Mouse (Mus musculus) MEL (cell line): ENCODE measurements at regions not wholly inside any gene's neighbourhood (a gene's known extent, or its start where the extent isn't known, plus 50 kb on each side); places are given as distances from the start of the nearest gene placed in this dataset.

ENCODE experiments used
- DNase-seq: peaks from one replicate; pipeline ENCODE4 v3.0.0; 2011; ENCODE audit warnings: low read depth, low spot score
- H3K27ac ChIP-seq: 2 replicates; pipeline ENCODE4 v1.5.1; 2012; ENCODE audit warnings: low read depth, mild to moderate bottlenecking, control low read depth, low read length, moderate library complexity; ENCODE audit not compliant: control insufficient read depth
- H3K27me3 ChIP-seq, 2 experiments: fragments of 150-350 bp in 1 of 2; sonication (generic) in 1 of 2; 2 replicates each; pipeline ENCODE4 v1.6.1; 2012; ENCODE audit warnings: low read length in 2 of 2, mild to moderate bottlenecking in 2 of 2, improper control_type of control experiment in 1 of 2, moderate library complexity in 1 of 2; ENCODE audit not compliant: insufficient read depth in 2 of 2, control insufficient read depth in 1 of 2
- H3K36me3 ChIP-seq, 2 experiments: 2 replicates each; pipeline ENCODE4 v1.6.1; 2012 to 2014; ENCODE audit warnings: low read length in 2 of 2, improper control_type of control experiment in 1 of 2, inconsistent platforms in 1 of 2, mild to moderate bottlenecking in 1 of 2; ENCODE audit not compliant: insufficient read depth in 2 of 2, control insufficient read depth in 1 of 2
- H3K4me1 ChIP-seq, 2 experiments: fragments of 150-350 bp in 1 of 2; sonication (generic) in 1 of 2; 2 replicates each; pipeline ENCODE4 v1.6.1; 2012; ENCODE audit warnings: low read length in 2 of 2, improper control_type of control experiment in 1 of 2, mild to moderate bottlenecking in 1 of 2; ENCODE audit not compliant: insufficient read depth in 2 of 2, control insufficient read depth in 1 of 2
- H3K4me3 ChIP-seq, 2 experiments: fragments of 150-350 bp in 1 of 2; sonication (generic) in 1 of 2; 2 replicates each; pipeline ENCODE4 v1.5.1; 2012; ENCODE audit warnings: low read depth in 2 of 2, low read length in 2 of 2, mild to moderate bottlenecking in 2 of 2, moderate library complexity in 2 of 2, control low read depth in 1 of 2, improper control_type of control experiment in 1 of 2; ENCODE audit not compliant: control insufficient read depth in 1 of 2, insufficient read depth in 1 of 2
- H3K79me2 ChIP-seq: 2 replicates; pipeline ENCODE4 v1.6.1; 2012; ENCODE audit warnings: mild to moderate bottlenecking, low read length, moderate library complexity; ENCODE audit not compliant: control insufficient read depth, poor library complexity, insufficient read depth
- H3K9ac ChIP-seq: 2 replicates; pipeline ENCODE4 v1.6.1; 2012; ENCODE audit warnings: low read depth, mild to moderate bottlenecking, control low read depth, low read length, moderate library complexity; ENCODE audit not compliant: control insufficient read depth, poor library complexity, severe bottlenecking
- H3K9me3 ChIP-seq: fragments of 150-350 bp; sonication (generic); replicated peaks from 2 replicates; pipeline ENCODE4 v1.6.1; 2012; ENCODE audit warnings: mild to moderate bottlenecking, low read length, improper control_type of control experiment, moderate library complexity; ENCODE audit not compliant: insufficient read depth
- CHD1 ChIP-seq: IDR thresholded peaks from 2 replicates; pipeline ENCODE4 v1.6.1; 2012; ENCODE audit warnings: low read depth, mild to moderate bottlenecking, inconsistent platforms, low read length, improper control_type of control experiment
- CHD2 ChIP-seq: IDR thresholded peaks from 2 replicates; pipeline ENCODE4 v1.6.1; 2011; ENCODE audit warnings: low read length, improper control_type of control experiment
- CTCF ChIP-seq, 3 experiments: IDR thresholded peaks in 2 of 3; conservative IDR thresholded peaks in 1 of 3; 2 replicates each; pipeline ENCODE4 v1.5.1; 2011 to 2012; ENCODE audit warnings: low read length in 3 of 3, low read depth in 2 of 3, mild to moderate bottlenecking in 2 of 3, improper control_type of control experiment in 1 of 3, inconsistent platforms in 1 of 3, mixed read lengths in 1 of 3, moderate library complexity in 1 of 3; ENCODE audit not compliant: control insufficient read depth in 1 of 3, insufficient read depth in 1 of 3, poor library complexity in 1 of 3, severe bottlenecking in 1 of 3
- E2F4 ChIP-seq: IDR thresholded peaks from 2 replicates; pipeline ENCODE4 v1.6.1; 2011; ENCODE audit warnings: low read depth, low read length, improper control_type of control experiment, borderline replicate concordance
- ELF1 ChIP-seq: IDR thresholded peaks from 2 replicates; pipeline ENCODE4 v1.6.1; 2014; ENCODE audit warnings: low read depth, mild to moderate bottlenecking, inconsistent platforms, low read length, improper control_type of control experiment, moderate library complexity
- EP300 ChIP-seq, 2 experiments: IDR thresholded peaks; 2 replicates each; pipeline ENCODE4 v1.6.1; 2011; ENCODE audit warnings: improper control_type of control experiment in 2 of 2, low read length in 2 of 2, low read depth in 1 of 2, mild to moderate bottlenecking in 1 of 2
- ETS1 ChIP-seq: IDR thresholded peaks from 2 replicates; pipeline ENCODE4 v1.6.1; 2012; ENCODE audit warnings: low read depth, mild to moderate bottlenecking, inconsistent platforms, low read length, improper control_type of control experiment, moderate library complexity
- GABPA ChIP-seq: IDR thresholded peaks from 2 replicates; pipeline ENCODE4 v1.6.1; 2012; ENCODE audit warnings: low read depth, mild to moderate bottlenecking, inconsistent platforms, low read length, improper control_type of control experiment, moderate library complexity
- GATA1 ChIP-seq: IDR thresholded peaks from 2 replicates; pipeline ENCODE4 v1.6.1; 2011; ENCODE audit warnings: low read depth, low read length, improper control_type of control experiment
- HCFC1 ChIP-seq: IDR thresholded peaks from 2 replicates; pipeline ENCODE4 v1.6.1; 2012; ENCODE audit warnings: low read depth, mild to moderate bottlenecking, inconsistent platforms, low read length, improper control_type of control experiment, moderate library complexity
- JUND ChIP-seq: IDR thresholded peaks from 2 replicates; pipeline ENCODE4 v1.6.1; 2011; ENCODE audit warnings: low read depth, mild to moderate bottlenecking, improper control_type of control experiment, low read length
- KAT2A ChIP-seq: conservative IDR thresholded peaks from 2 replicates; pipeline ENCODE4 v1.6.1; 2012; ENCODE audit warnings: low read depth, low read length, improper control_type of control experiment, inconsistent platforms
- MAX ChIP-seq: IDR thresholded peaks from 2 replicates; pipeline ENCODE4 v1.6.1; 2011; ENCODE audit warnings: low read length, improper control_type of control experiment
- MAZ ChIP-seq: IDR thresholded peaks from 2 replicates; pipeline ENCODE4 v1.6.1; 2012; ENCODE audit warnings: low read depth, mild to moderate bottlenecking, inconsistent platforms, low read length, improper control_type of control experiment
- MEF2A ChIP-seq: IDR thresholded peaks from 2 replicates; pipeline ENCODE4 v1.6.1; 2014; ENCODE audit warnings: low read depth, mild to moderate bottlenecking, inconsistent platforms, low read length, improper control_type of control experiment; ENCODE audit not compliant: poor library complexity, insufficient replicate concordance, severe bottlenecking; ENCODE audit errors: extremely low read depth
- MYB ChIP-seq: IDR thresholded peaks from 2 replicates; pipeline ENCODE4 v1.6.1; 2011; ENCODE audit warnings: mild to moderate bottlenecking, low read depth, low read length, improper control_type of control experiment
- NELFE ChIP-seq: IDR thresholded peaks from 2 replicates; pipeline ENCODE4 v1.6.1; 2011; ENCODE audit warnings: low read depth, low read length, improper control_type of control experiment
- NRF1 ChIP-seq: IDR thresholded peaks from 2 replicates; pipeline ENCODE4 v1.6.1; 2014; ENCODE audit warnings: low read depth, mild to moderate bottlenecking, inconsistent platforms, low read length, improper control_type of control experiment, moderate library complexity; ENCODE audit not compliant: poor library complexity, insufficient read depth, severe bottlenecking
- POLR2A ChIP-seq, 2 experiments: IDR thresholded peaks; 2 replicates each; pipeline ENCODE4 v1.6.1; 2011 to 2012; ENCODE audit warnings: low read length in 2 of 2, mild to moderate bottlenecking in 2 of 2, control low read depth in 1 of 2, improper control_type of control experiment in 1 of 2, low read depth in 1 of 2, moderate library complexity in 1 of 2; ENCODE audit not compliant: control insufficient read depth in 1 of 2, insufficient read depth in 1 of 2, poor library complexity in 1 of 2
- POLR2AphosphoS5 ChIP-seq: IDR thresholded peaks from 2 replicates; pipeline ENCODE4 v1.6.1; 2012; ENCODE audit warnings: low read depth, borderline replicate concordance, mild to moderate bottlenecking, inconsistent platforms, low read length, moderate library complexity, mixed read lengths
- RAD21 ChIP-seq: IDR thresholded peaks from 2 replicates; pipeline ENCODE4 v1.6.1; 2011; ENCODE audit warnings: mild to moderate bottlenecking, low read depth, low read length, improper control_type of control experiment
- RCOR1 ChIP-seq: IDR thresholded peaks from 2 replicates; pipeline ENCODE4 v1.6.1; 2012; ENCODE audit warnings: low read depth, mild to moderate bottlenecking, inconsistent platforms, low read length, improper control_type of control experiment
- SIN3A ChIP-seq: IDR thresholded peaks from 2 replicates; pipeline ENCODE4 v1.6.1; 2012; ENCODE audit warnings: low read length, improper control_type of control experiment, inconsistent platforms
- SMC3 ChIP-seq: IDR thresholded peaks from 2 replicates; pipeline ENCODE4 v1.6.1; 2011; ENCODE audit warnings: low read depth, low read length, improper control_type of control experiment
- TAL1 ChIP-seq: IDR thresholded peaks from 2 replicates; pipeline ENCODE4 v1.6.1; 2012; ENCODE audit warnings: mild to moderate bottlenecking, inconsistent platforms, low read length, moderate library complexity, mixed read lengths
- TBP ChIP-seq: IDR thresholded peaks from 2 replicates; pipeline ENCODE4 v1.8.0; 2011; ENCODE audit warnings: low read depth, low read length, improper control_type of control experiment
- TCF12 ChIP-seq: IDR thresholded peaks from 2 replicates; pipeline ENCODE4 v1.6.1; 2014; ENCODE audit warnings: low read depth, mild to moderate bottlenecking, inconsistent platforms, low read length, improper control_type of control experiment, moderate library complexity
- USF1 ChIP-seq: IDR thresholded peaks from 2 replicates; pipeline ENCODE4 v1.6.1; 2014; ENCODE audit warnings: low read depth, mild to moderate bottlenecking, inconsistent platforms, low read length, improper control_type of control experiment, moderate library complexity
- USF2 ChIP-seq, 2 experiments: IDR thresholded peaks; 2 replicates each; pipeline ENCODE4 v1.6.1; 2011 to 2012; ENCODE audit warnings: improper control_type of control experiment in 2 of 2, low read length in 2 of 2, borderline replicate concordance in 1 of 2, inconsistent platforms in 1 of 2, low read depth in 1 of 2, mild to moderate bottlenecking in 1 of 2; ENCODE audit not compliant: insufficient read depth in 1 of 2
- ZC3H11A ChIP-seq: IDR thresholded peaks from 2 replicates; pipeline ENCODE4 v1.6.1; 2012; ENCODE audit warnings: low read depth, mild to moderate bottlenecking, inconsistent platforms, low read length, improper control_type of control experiment
- ZKSCAN1 ChIP-seq: IDR thresholded peaks from 2 replicates; pipeline ENCODE4 v1.6.1; 2012; ENCODE audit warnings: low read depth, mild to moderate bottlenecking, inconsistent platforms, low read length, improper control_type of control experiment, moderate library complexity
- ZNF384 ChIP-seq: IDR thresholded peaks from 2 replicates; pipeline ENCODE4 v1.6.1; 2012; ENCODE audit warnings: low read depth, mild to moderate bottlenecking, inconsistent platforms, low read length, improper control_type of control experiment

DNA sequence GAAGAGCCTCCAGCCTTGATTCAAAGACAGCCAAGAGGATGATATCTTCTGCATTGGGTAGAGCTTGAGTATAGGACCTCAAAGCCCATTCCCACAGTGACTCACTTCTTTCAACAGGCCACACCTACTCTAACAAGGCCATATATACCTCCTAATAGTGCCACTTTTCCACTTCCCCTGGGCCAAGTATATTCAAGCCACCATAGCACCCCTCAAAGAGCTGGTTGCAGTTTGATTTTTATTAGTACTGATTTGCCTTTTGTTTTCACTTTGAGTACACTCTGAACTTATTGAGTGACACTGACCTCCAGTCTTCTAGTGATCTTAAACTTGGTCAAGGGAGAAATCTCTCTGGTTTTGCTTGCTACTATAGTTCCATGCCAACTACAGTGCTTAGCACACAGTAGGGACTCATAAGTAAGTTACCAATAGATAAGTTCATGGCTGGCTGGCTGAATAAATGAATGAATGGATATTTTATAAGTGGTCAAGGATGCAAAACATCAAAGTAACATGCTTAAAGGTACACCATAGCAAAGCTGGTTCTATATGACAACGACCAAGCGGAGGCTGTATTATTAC is 64.5 kb upstream of the Lmo2 start (continued):
- TF ChIP-seq NRF1 (no peak), CTCF (IDR thresholded peaks at IDR 0.05 in 2 of 3, conservative IDR thresholded peaks at IDR 0.05 in 1 of 3; ENCODE audit: control insufficient read depth in 1 of 3, insufficient read depth in 1 of 3, low read depth in 2 of 3, low read length in 3 of 3, poor library complexity in 1 of 3, severe bottlenecking in 1 of 3) (no peak), POLR2AphosphoS5 (no peak), USF1 (no peak), CHD2 (no peak), RCOR1 (no peak), ZC3H11A (no peak), TAL1 (no peak), RAD21 (no peak), SMC3 (no peak), CHD1 (peak; percentile 60; the same call in 1 of the 2 replicates), MAZ (no peak), JUND (no peak), MYB (no peak), HCFC1 (no peak), GABPA (no peak)

DNA sequence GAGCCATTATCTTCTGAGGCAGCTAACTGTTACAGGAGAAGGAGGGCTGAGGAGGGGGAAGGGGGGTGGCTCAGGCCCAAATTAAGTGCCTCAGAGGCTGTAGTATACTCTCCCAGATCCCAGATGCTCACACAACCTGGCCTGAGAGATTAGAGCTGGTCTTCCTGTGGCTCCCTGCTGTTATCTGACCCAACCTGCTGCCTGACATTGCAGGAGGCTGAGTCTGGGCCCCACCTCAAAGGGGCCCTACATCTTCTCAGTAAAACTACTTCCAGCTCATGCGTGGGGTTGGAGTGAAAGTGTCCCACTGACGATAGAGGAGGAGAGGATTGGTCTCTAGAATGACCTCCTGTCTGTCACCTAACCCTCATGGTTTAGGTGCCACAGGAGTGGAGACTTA is 64.0 kb upstream of the Lmo2 start:
- peak overlapping the region; percentile 99 for H3K27ac ChIP-seq
- peak overlapping the region; percentile 77 for H3K9ac ChIP-seq
- H3K4me1 ChIP-seq: peaks cover 17 to 36% of the 10 kb centered on the region in 2 experiments
- peak overlapping the region; percentile 53 to 57 for H3K4me3 ChIP-seq
- H3K9me3 ChIP-seq: no peaks in the 10 kb centered on the region
- peak; percentile 96 for DNase-seq
- H3K36me3 ChIP-seq: peaks cover 0 to 33% of the 10 kb centered on the region in 2 experiments; a peak in 2 of 4 replicates
- no peaks in the 10 kb centered on the region for H3K79me2 ChIP-seq
- no peaks in the 10 kb centered on the region for H3K27me3 ChIP-seq
- TF ChIP-seq SMC3 (peak; percentile 2; the same call in 1 of the 2 replicates), ZKSCAN1 (no peak), CTCF (IDR thresholded peaks at IDR 0.05 in 2 of 3, conservative IDR thresholded peaks at IDR 0.05 in 1 of 3; ENCODE audit: control insufficient read depth in 1 of 3, insufficient read depth in 1 of 3, low read depth in 2 of 3, low read length in 3 of 3, poor library complexity in 1 of 3, severe bottlenecking in 1 of 3) (no peak), TBP (peak; percentile 70), GABPA (no peak), E2F4 (no peak), NELFE (peak; percentile 61), MAX (no peak; the same call in none of the 2 replicates), GATA1 (peak; percentile 96), USF2 (IDR thresholded peaks at IDR 0.05; ENCODE audit: borderline replicate concordance in 1 of 2, insufficient read depth in 1 of 2, low read depth in 1 of 2, low read length in 2 of 2) (no peak), KAT2A (peak; percentile 42), MYB (peak; percentile 87), USF1 (no peak), ELF1 (peak; percentile 67), ZNF384 (0 out of 2 replicates have a peak, but pooled peaks have one; percentile 27), RAD21 (no peak), MEF2A (peak; percentile 58; the same call in 1 of the 2 replicates), POLR2A (IDR thresholded peaks at IDR 0.05; ENCODE audit: control insufficient read depth in 1 of 2, insufficient read depth in 1 of 2, low read depth in 1 of 2, low read length in 2 of 2, poor library complexity in 1 of 2) (peak in 1 of 2 experiments; percentile 52; a peak in 1 of 4 replicates), MAZ (peak; percentile 63; the same call in 1 of the 2 replicates), CHD2 (peak; percentile 65), SIN3A (peak; percentile 94), CHD1 (no peak; the same call in 1 of the 2 replicates), TCF12 (peak; percentile 98), EP300 (IDR thresholded peaks at IDR 0.05; ENCODE audit: low read depth in 1 of 2, low read length in 2 of 2) (peak; percentile 97), ETS1 (peak; percentile 95), ZC3H11A (no peak; the same call in 1 of the 2 replicates)
